8 mouse cellular contexts compared by ENCODE assay signal in the genomic region with DNA sequence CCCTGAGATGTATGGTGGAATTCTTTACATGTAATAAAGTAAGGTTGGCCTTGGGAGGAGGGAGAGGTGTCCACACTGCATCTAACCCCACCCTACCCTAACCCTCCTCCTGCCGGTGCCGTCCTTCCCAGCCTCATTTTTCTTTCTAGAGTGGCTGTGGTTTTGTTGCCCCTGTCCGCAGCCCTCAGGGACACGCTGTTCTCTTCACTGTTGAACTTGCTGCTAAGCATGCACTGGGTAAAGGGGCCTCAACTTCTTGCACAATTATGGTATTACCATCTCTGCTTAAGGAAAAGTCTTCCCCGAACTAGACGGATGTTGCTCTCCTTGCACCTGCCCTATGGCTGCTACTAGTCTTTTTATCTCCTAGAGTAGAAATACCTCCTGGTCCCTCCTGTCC.
DNase-seq lines count a peak whose midpoint lies in the region; ATAC-seq lines count a peak whose summit lies in the region.

No protein-coding gene starts in this region.

- H3K4me3 ChIP-seq in forebrain, embryonic 10.5 days: peak overlapping the region; percentile 70
- H3K4me3 ChIP-seq in forebrain, embryonic 16.5 days (replicated peaks; ENCODE audit: low read length): no peak overlapping the region
- H3K4me3 ChIP-seq in hindbrain, embryonic 14.5 days (replicated peaks; ENCODE audit: low read length): peak overlapping the region; percentile 42

- peaks cover 13% of the 10 kb centered on the region for H3K4me1 ChIP-seq in forebrain, embryonic 10.5 days
- H3K4me1 ChIP-seq in forebrain, embryonic 16.5 days (replicated peaks; ENCODE audit: control insufficient read depth, insufficient read depth, low read length): peaks cover 6% of the 10 kb centered on the region
- H3K4me1 ChIP-seq in hindbrain, embryonic 14.5 days (replicated peaks; ENCODE audit: control insufficient read depth, insufficient read depth, low read length): no peaks in the 10 kb centered on the region

- no peaks in the 10 kb centered on the region for H3K36me3 ChIP-seq in forebrain, embryonic 10.5 days (replicated peaks)
- H3K36me3 ChIP-seq in forebrain, embryonic 16.5 days (ENCODE audit: control insufficient read depth, insufficient read depth): no peaks in the 10 kb centered on the region
- H3K36me3 ChIP-seq in hindbrain, embryonic 14.5 days (replicated peaks; ENCODE audit: control insufficient read depth, insufficient read depth): no peaks in the 10 kb centered on the region

- H3K9ac ChIP-seq in forebrain, embryonic 16.5 days (replicated peaks; ENCODE audit: low read depth, low read length): no peak overlapping the region
- H3K9ac ChIP-seq in hindbrain, embryonic 14.5 days: no peak overlapping the region

- H3K27ac ChIP-seq in forebrain, embryonic 10.5 days: no peak overlapping the region
- H3K27ac ChIP-seq in forebrain, embryonic 16.5 days (ENCODE audit: low read length): no peak overlapping the region
- H3K27ac ChIP-seq in hindbrain, embryonic 14.5 days: no peak overlapping the region

- WGBS in forebrain, embryonic 10.5 days: 51% methylated on average over 6 of the region's 6 CpGs
- 56% methylated on average over 6 of the region's 6 CpGs for WGBS in forebrain, embryonic 16.5 days
- 48% methylated on average over 6 of the region's 6 CpGs for WGBS in hindbrain, embryonic 14.5 days

- DNase-seq in forebrain, embryonic 10.5 days (ENCODE audit: extremely low spot score, low spot score): no peak
- peak; percentile 34 for DNase-seq in 416B (ENCODE audit: low read depth)
- no peak for DNase-seq in hindbrain, embryonic 14.5 days (ENCODE audit: low spot score)
- peak; percentile 18 for DNase-seq in lung, postnatal 14 days
- DNase-seq in urinary bladder, adult 2 months (ENCODE audit: low spot score): no peak
- no peak for DNase-seq in cerebellum, postnatal 36 days
- no peak for DNase-seq in ovary, postnatal 14 days (ENCODE audit: low spot score)

- H3K27me3 ChIP-seq in forebrain, embryonic 10.5 days (ENCODE audit: poor library complexity, severe bottlenecking): peaks cover 21% of the 10 kb centered on the region
- no peaks in the 10 kb centered on the region for H3K27me3 ChIP-seq in forebrain, embryonic 16.5 days (replicated peaks; ENCODE audit: control insufficient read depth, insufficient read depth, low read length)
- H3K27me3 ChIP-seq in hindbrain, embryonic 14.5 days (ENCODE audit: control insufficient read depth, insufficient read depth, low read length): 0 out of 2 replicates have a peak, but pooled peaks cover 14% of the 10 kb centered on the region

- H3K4me2 ChIP-seq in forebrain, embryonic 16.5 days (ENCODE audit: low read length): no peak overlapping the region
- H3K4me2 ChIP-seq in hindbrain, embryonic 14.5 days (replicated peaks): peak overlapping the region; percentile 86

- no peaks in the 10 kb centered on the region; the same call in 1 of the 2 replicates for H3K9me3 ChIP-seq in forebrain, embryonic 10.5 days
- no peaks in the 10 kb centered on the region for H3K9me3 ChIP-seq in forebrain, embryonic 16.5 days (ENCODE audit: control insufficient read depth, low read length)
- H3K9me3 ChIP-seq in hindbrain, embryonic 14.5 days (ENCODE audit: control insufficient read depth, low read length): no peaks in the 10 kb centered on the region

- ATAC-seq in forebrain, embryonic 16.5 days: no peak
- no peak for ATAC-seq in hindbrain, embryonic 14.5 days (ENCODE audit: low FRiP score)

Comparison
In these comparisons a context has a peak if more than half of its experiments do, and no peak if none do; other contexts are left out.
1. DNase-seq: peak in 416B (single experiment) and lung, postnatal 14 days (single experiment); none in forebrain, embryonic 10.5 days (single experiment), hindbrain, embryonic 14.5 days (single experiment), urinary bladder, adult 2 months (single experiment), cerebellum, postnatal 36 days (0 of 2) and ovary, postnatal 14 days (single experiment).